Mouse (Mus musculus): ENCODE results near the gene Cpa2. TPM values are rescaled to one million over a fixed set of nuclear protein-coding genes. Genes with fewer than 3 reads are reported as not detected.

Cpa2 gene
- total and polyA plus RNA-seq, 3 experiments, result 0.12 to 0.43 TPM; not detected in 1

DNA sequence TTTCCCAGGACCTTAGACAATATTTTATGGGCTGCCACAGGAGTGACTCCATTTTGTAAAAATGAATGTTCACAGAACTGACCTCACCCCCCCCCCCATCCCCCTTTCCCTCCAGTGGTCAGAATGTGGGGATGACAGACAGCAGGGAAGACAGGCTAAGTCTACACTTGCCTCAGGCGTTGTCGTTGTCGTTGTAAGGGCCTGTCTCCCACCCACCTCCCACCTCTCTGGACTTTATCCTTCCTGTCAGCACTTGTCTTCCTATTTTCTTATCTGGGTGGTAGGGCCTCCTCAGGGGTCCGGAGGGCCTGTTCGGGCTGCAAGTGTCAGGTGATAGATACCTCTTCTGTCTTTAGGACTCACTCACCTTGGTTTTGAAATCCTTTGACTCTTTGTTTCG is 895 bp downstream of the Cpa2 start:
- Histone ChIP-seq H3K27me3 (ENCODE audit: control insufficient read depth in 1 of 2, insufficient read depth in 2 of 2, low read length in 2 of 2) (peaks cover 3 to 6% of the 10 kb centered on the region in 2 experiments; a peak in 3 of 4 replicates), H3K27ac (ENCODE audit: control insufficient read depth, low read depth, low read length) (no peak overlapping the region), H3K79me2 (ENCODE audit: control insufficient read depth, insufficient read depth, low read length, poor library complexity) (no peaks in the 10 kb centered on the region), H3K4me1 (ENCODE audit: control insufficient read depth in 1 of 2, insufficient read depth in 2 of 2, low read length in 2 of 2) (no peaks in the 10 kb centered on the region), H3K9ac (ENCODE audit: control insufficient read depth, low read depth, low read length, poor library complexity, severe bottlenecking) (no peak overlapping the region), H3K9me3 (replicated peaks; ENCODE audit: insufficient read depth, low read length) (no peaks in the 10 kb centered on the region), H3K36me3 (ENCODE audit: control insufficient read depth in 1 of 2, insufficient read depth in 2 of 2, low read length in 2 of 2) (no peaks in the 10 kb centered on the region), H3K4me3 (ENCODE audit: control insufficient read depth in 1 of 2, insufficient read depth in 1 of 2, low read depth in 2 of 2, low read length in 2 of 2) (no peak overlapping the region)
- DNase-seq (ENCODE audit: low read depth, low spot score), result no peak
- TF ChIP-seq RAD21 (IDR thresholded peaks at IDR 0.05; ENCODE audit: low read depth, low read length) (no peak), TAL1 (IDR thresholded peaks at IDR 0.05; ENCODE audit: low read length) (no peak), POLR2AphosphoS2 (IDR thresholded peaks at IDR 0.05; ENCODE audit: low read length) (no peak), HCFC1 (IDR thresholded peaks at IDR 0.05; ENCODE audit: low read depth, low read length) (no peak), CHD1 (IDR thresholded peaks at IDR 0.05; ENCODE audit: low read depth, low read length) (no peak), MAZ (IDR thresholded peaks at IDR 0.05; ENCODE audit: low read depth, low read length) (no peak)

DNA sequence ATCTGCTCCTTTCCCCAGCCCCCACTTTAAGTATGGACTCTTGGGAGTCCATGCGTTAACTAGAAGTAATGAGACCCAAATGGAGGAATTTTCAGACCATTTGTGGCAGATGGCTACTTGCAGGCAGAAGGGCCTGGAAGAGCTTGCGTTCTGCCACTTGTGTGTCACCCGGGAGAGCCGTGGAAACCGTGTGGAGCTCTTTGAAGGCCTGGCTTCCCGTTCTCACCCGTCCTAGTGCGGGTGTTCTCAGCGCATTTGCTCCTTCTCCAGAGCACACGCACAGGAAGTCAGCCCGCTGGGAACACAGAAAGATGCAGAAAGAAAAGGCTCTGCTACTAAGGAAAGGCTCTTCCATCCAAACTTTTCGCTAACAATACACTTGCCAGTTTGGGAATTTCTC is 1.7 kb downstream of the Cpa2 start:
- TF ChIP-seq ZKSCAN1 (IDR thresholded peaks at IDR 0.05; ENCODE audit: low read depth, low read length), result no peak
- TF ChIP-seq RAD21 (IDR thresholded peaks at IDR 0.05; ENCODE audit: low read depth, low read length), result no peak
- TF ChIP-seq MEF2A (IDR thresholded peaks at IDR 0.05; ENCODE audit: extremely low read depth, insufficient replicate concordance, low read depth, low read length, poor library complexity, severe bottlenecking), result no peak
- TF ChIP-seq E2F4 (IDR thresholded peaks at IDR 0.05; ENCODE audit: borderline replicate concordance, low read depth, low read length), result no peak
- no peak for TF ChIP-seq TCF12 (IDR thresholded peaks at IDR 0.05; ENCODE audit: low read depth, low read length)
- no peak for TF ChIP-seq CHD2 (IDR thresholded peaks at IDR 0.05; ENCODE audit: low read length)
- TF ChIP-seq RCOR1 (IDR thresholded peaks at IDR 0.05; ENCODE audit: low read depth, low read length), result no peak
- no peak for TF ChIP-seq USF2 (IDR thresholded peaks at IDR 0.05; ENCODE audit: borderline replicate concordance in 1 of 2, insufficient read depth in 1 of 2, low read depth in 1 of 2, low read length in 2 of 2)
- no peak for TF ChIP-seq MYB (IDR thresholded peaks at IDR 0.05; ENCODE audit: low read depth, low read length)
- TF ChIP-seq TBP (IDR thresholded peaks at IDR 0.05; ENCODE audit: low read depth, low read length), result no peak
- no peak for TF ChIP-seq MAX (IDR thresholded peaks at IDR 0.05; ENCODE audit: low read length)
- no peak for TF ChIP-seq BHLHE40 (IDR thresholded peaks at IDR 0.05; ENCODE audit: borderline replicate concordance, low read depth, low read length)
- no peak for TF ChIP-seq NELFE (IDR thresholded peaks at IDR 0.05; ENCODE audit: low read depth, low read length)
- DNase-seq (ENCODE audit: low read depth, low spot score), result no peak
- Histone ChIP-seq H3K4me1 (ENCODE audit: control insufficient read depth in 1 of 2, insufficient read depth in 2 of 2, low read length in 2 of 2) (no peaks in the 10 kb centered on the region), H3K27me3 (ENCODE audit: control insufficient read depth in 1 of 2, insufficient read depth in 2 of 2, low read length in 2 of 2) (peaks cover 5 to 6% of the 10 kb centered on the region in 2 experiments; a peak in 3 of 4 replicates), H3K79me2 (ENCODE audit: control insufficient read depth, insufficient read depth, low read length, poor library complexity) (no peaks in the 10 kb centered on the region), H3K27ac (ENCODE audit: control insufficient read depth, low read depth, low read length) (no peak overlapping the region), H3K9ac (ENCODE audit: control insufficient read depth, low read depth, low read length, poor library complexity, severe bottlenecking) (no peak overlapping the region), H3K4me3 (ENCODE audit: control insufficient read depth in 1 of 2, insufficient read depth in 1 of 2, low read depth in 2 of 2, low read length in 2 of 2) (no peak overlapping the region), H3K36me3 (ENCODE audit: control insufficient read depth in 1 of 2, insufficient read depth in 2 of 2, low read length in 2 of 2) (no peaks in the 10 kb centered on the region), H3K9me3 (replicated peaks; ENCODE audit: insufficient read depth, low read length) (no peaks in the 10 kb centered on the region)
